Comparison of ENCODE assay signal across 9 mouse cellular contexts in genomic region chr13:94115476-94115875, GRCm38 (mm10). TPM values are rescaled to one million over a fixed set of nuclear protein-coding genes. Genes with fewer than 3 reads are reported as not detected.
DNase-seq lines count a peak whose midpoint lies in the region; ATAC-seq lines count a peak whose summit lies in the region.
"Had no signal": no experiment of that assay in that cellular context is flagged by ENCODE, and none has a peak within 500 bp of the region (broad histone marks: within the 10 kb centered on the region; RNA-seq: fewer than 3 reads in every experiment).

No protein-coding gene starts in this region.

- H3K4me3 ChIP-seq in intestine, embryonic 14.5 days (ENCODE audit: low read depth, low read length): no peak overlapping the region
- no peak overlapping the region for H3K4me3 ChIP-seq in intestine, embryonic 15.5 days (replicated peaks)
- no peak overlapping the region for H3K4me3 ChIP-seq in embryonic facial prominence, embryonic 10.5 days
- H3K4me3 ChIP-seq in limb, embryonic 10.5 days: no peak overlapping the region
- H3K4me3 ChIP-seq in midbrain, embryonic 15.5 days: no peak overlapping the region
- H3K4me3 ChIP-seq: heart, embryonic 15.5 days had no signal

- H3K4me1 ChIP-seq in intestine, embryonic 14.5 days (replicated peaks; ENCODE audit: control insufficient read depth, insufficient read depth, low read length): peaks cover 19% of the 10 kb centered on the region
- H3K4me1 ChIP-seq in intestine, embryonic 15.5 days (replicated peaks): peaks cover 9% of the 10 kb centered on the region
- peaks cover 34% of the 10 kb centered on the region for H3K4me1 ChIP-seq in embryonic facial prominence, embryonic 10.5 days
- peaks cover 33% of the 10 kb centered on the region for H3K4me1 ChIP-seq in limb, embryonic 10.5 days
- H3K4me1 ChIP-seq in midbrain, embryonic 15.5 days: no peaks in the 10 kb centered on the region

- 52% methylated on average over 4 of the region's 4 CpGs for WGBS in intestine, embryonic 14.5 days
- 52% methylated on average over 4 of the region's 4 CpGs for WGBS in intestine, embryonic 15.5 days
- WGBS in embryonic facial prominence, embryonic 10.5 days: 58% methylated on average over 4 of the region's 4 CpGs
- WGBS in limb, embryonic 10.5 days: 72% methylated on average over 4 of the region's 4 CpGs
- 58% methylated on average over 4 of the region's 4 CpGs for WGBS in midbrain, embryonic 15.5 days

- no peak overlapping the region for H3K4me2 ChIP-seq in intestine, embryonic 14.5 days (ENCODE audit: low read length)
- no peak overlapping the region for H3K4me2 ChIP-seq in intestine, embryonic 15.5 days (replicated peaks)
- H3K4me2 ChIP-seq in midbrain, embryonic 15.5 days: no peak overlapping the region
- H3K4me2 ChIP-seq: heart, embryonic 15.5 days had no signal

- H3K27ac ChIP-seq in intestine, embryonic 14.5 days (ENCODE audit: low read depth): no peak overlapping the region
- H3K27ac ChIP-seq in intestine, embryonic 15.5 days: no peak overlapping the region
- H3K27ac ChIP-seq in embryonic facial prominence, embryonic 10.5 days (replicated peaks): peak overlapping the region; percentile 66; the same call in 1 of the 2 replicates
- peak overlapping the region; percentile 63; the same call in 1 of the 2 replicates for H3K27ac ChIP-seq in limb, embryonic 10.5 days
- H3K27ac ChIP-seq in midbrain, embryonic 15.5 days: no peak overlapping the region
- H3K27ac ChIP-seq: heart, embryonic 15.5 days had no signal

- H3K36me3 ChIP-seq in intestine, embryonic 14.5 days (ENCODE audit: control insufficient read depth, insufficient read depth, low read length): no peaks in the 10 kb centered on the region
- H3K36me3 ChIP-seq in intestine, embryonic 15.5 days: no peaks in the 10 kb centered on the region
- H3K36me3 ChIP-seq in embryonic facial prominence, embryonic 10.5 days (replicated peaks): peaks cover 32% of the 10 kb centered on the region
- H3K36me3 ChIP-seq in limb, embryonic 10.5 days: peaks cover 38% of the 10 kb centered on the region
- H3K36me3 ChIP-seq in midbrain, embryonic 15.5 days (replicated peaks): no peaks in the 10 kb centered on the region
- H3K36me3 ChIP-seq: heart, embryonic 15.5 days had no signal

- no peak for DNase-seq in intestine, embryonic 14.5 days (ENCODE audit: low spot score)
- peak; percentile 22 for DNase-seq in ZHBTc4 (ENCODE audit: low read depth, low spot score)
- no peak for DNase-seq in embryonic facial prominence, embryonic 10.5 days (ENCODE audit: low spot score)
- no peak for DNase-seq in limb, embryonic 10.5 days (ENCODE audit: low spot score)
- no peak for DNase-seq in urinary bladder, postnatal 25 days (ENCODE audit: low spot score)

- ATAC-seq in intestine, embryonic 14.5 days (replicated peaks; ENCODE audit: low FRiP score, low TSS enrichment, low read depth): 0 out of 2 replicates have a peak, but pooled peaks have one; percentile 43
- ATAC-seq in intestine, embryonic 15.5 days: no peak
- ATAC-seq in megakaryocyte-erythroid progenitor cell, adult 5-6 weeks (replicated peaks; ENCODE audit: low FRiP score, low TSS enrichment, poor library complexity, severe bottlenecking): no peak
- no peak for ATAC-seq in midbrain, embryonic 15.5 days (replicated peaks)

- H3K9ac ChIP-seq in intestine, embryonic 14.5 days (ENCODE audit: low read length): no peak overlapping the region
- H3K9ac ChIP-seq in intestine, embryonic 15.5 days: no peak overlapping the region
- no peak overlapping the region for H3K9ac ChIP-seq in midbrain, embryonic 15.5 days
- H3K9ac ChIP-seq: heart, embryonic 15.5 days had no signal

- 0 out of 2 replicates have a peak, but pooled peaks cover 10% of the 10 kb centered on the region for H3K9me3 ChIP-seq in intestine, embryonic 14.5 days (ENCODE audit: control insufficient read depth, low read length)
- H3K9me3 ChIP-seq in intestine, embryonic 15.5 days: no peaks in the 10 kb centered on the region
- peaks cover 7% of the 10 kb centered on the region; the same call in 1 of the 2 replicates for H3K9me3 ChIP-seq in embryonic facial prominence, embryonic 10.5 days
- H3K9me3 ChIP-seq in limb, embryonic 10.5 days (replicated peaks): no peaks in the 10 kb centered on the region
- H3K9me3 ChIP-seq in midbrain, embryonic 15.5 days: no peaks in the 10 kb centered on the region
- H3K9me3 ChIP-seq: heart, embryonic 15.5 days had no signal

- no peaks in the 10 kb centered on the region for H3K27me3 ChIP-seq in intestine, embryonic 14.5 days (replicated peaks; ENCODE audit: control insufficient read depth, insufficient read depth, low read length)
- H3K27me3 ChIP-seq in intestine, embryonic 15.5 days (replicated peaks): no peaks in the 10 kb centered on the region
- no peaks in the 10 kb centered on the region for H3K27me3 ChIP-seq in embryonic facial prominence, embryonic 10.5 days (replicated peaks; ENCODE audit: low read depth, poor library complexity, severe bottlenecking)
- no peaks in the 10 kb centered on the region for H3K27me3 ChIP-seq in limb, embryonic 10.5 days (ENCODE audit: low read depth, poor library complexity, severe bottlenecking)
- H3K27me3 ChIP-seq in midbrain, embryonic 15.5 days (replicated peaks): no peaks in the 10 kb centered on the region
- H3K27me3 ChIP-seq: heart, embryonic 15.5 days had no signal

RNA-seq across cellular contexts. Expression of gene Lhfpl2, which starts 57.9 kb away (rescaled TPM):
- polyA plus RNA-seq in intestine, embryonic 14.5 days (2014; fragmentation: Nextera tagmentation; extraction: Ambion mirVana): 17.3 and 17.9 TPM in 2 replicates
- 19.4 and 19.8 TPM in 2 replicates for polyA plus RNA-seq in intestine, embryonic 15.5 days (2015; fragmentation: Nextera tagmentation; extraction: Ambion mirVana)
- polyA plus RNA-seq in embryonic facial prominence, embryonic 10.5 days (2016; fragmentation: Nextera tagmentation; extraction: Ambion mirVana): 31.1 and 34.2 TPM in 2 replicates
- polyA plus RNA-seq in limb, embryonic 10.5 days (2016; fragmentation: Nextera tagmentation; extraction: Ambion mirVana): 33.7 and 44.0 TPM in 2 replicates
- total RNA-seq in megakaryocyte-erythroid progenitor cell, adult 5-6 weeks (2014; fragmentation: Nextera tagmentation): 21.4 and 29.7 TPM in 2 replicates
- 22.9 and 24.2 TPM in 2 replicates for total RNA-seq in megakaryocyte-erythroid progenitor cell, adult 5-6 weeks (2017)
- 16.3 and 16.8 TPM in 2 replicates for polyA plus RNA-seq in midbrain, embryonic 15.5 days (2015; fragmentation: Nextera tagmentation; extraction: Ambion mirVana)

Comparison
In these comparisons a context has a peak if more than half of its experiments do, and no peak if none do; other contexts are left out.
1. H3K27ac ChIP-seq: peak in embryonic facial prominence, embryonic 10.5 days (single experiment) and limb, embryonic 10.5 days (single experiment); none in intestine, embryonic 14.5 days (single experiment), intestine, embryonic 15.5 days (single experiment) and midbrain, embryonic 15.5 days (single experiment).